Mouse (Mus musculus): ENCODE results near the gene Gm10273. TPM values are rescaled to one million over a fixed set of nuclear protein-coding genes. Genes with fewer than 3 reads are reported as not detected.

The Gm10273 gene
- polyA plus RNA-seq, 1 experiment = 4.5 TPM

GRCm38 (mm10) chr10:59438651-59439050 lies 43.2 kb downstream of the Gm10273 start:
- Histone ChIP-seq H3ac (ENCODE audit: control insufficient read depth, insufficient read length, low read depth) (no peak overlapping the region), H3K79me3 (ENCODE audit: low read depth) (no peaks in the 10 kb centered on the region), H3K36me3 (ENCODE audit: control insufficient read depth, insufficient read depth) (no peaks in the 10 kb centered on the region), H3K4me3 (ENCODE audit: insufficient read depth, poor library complexity, severe bottlenecking) (no peak overlapping the region), H3K79me2 (ENCODE audit: control insufficient read depth, insufficient read depth) (no peaks in the 10 kb centered on the region), H3K27me3 (ENCODE audit: control insufficient read depth, insufficient read depth, insufficient read length) (no peaks in the 10 kb centered on the region)
- no peak for TF ChIP-seq MYOD1 (IDR thresholded peaks at IDR 0.05; ENCODE audit: control insufficient read depth, insufficient read length, low read depth)
- no peak for TF ChIP-seq MYOG (IDR thresholded peaks at IDR 0.05; ENCODE audit: control insufficient read depth, extremely low read depth, insufficient read length)
- TF ChIP-seq CEBPB (IDR thresholded peaks at IDR 0.05; ENCODE audit: low read depth) = no peak
- TF ChIP-seq FOSL1 (IDR thresholded peaks at IDR 0.05; ENCODE audit: insufficient read depth, low read length, poor library complexity, severe bottlenecking) = no peak
- no peak for TF ChIP-seq CTCF (IDR thresholded peaks at IDR 0.05; ENCODE audit: control insufficient read depth, insufficient read depth, insufficient read length)

- Histone ChIP-seq H3K79me3 (ENCODE audit: low read depth) (no peaks in the 10 kb centered on the region), H3K36me3 (ENCODE audit: control insufficient read depth, insufficient read depth) (no peaks in the 10 kb centered on the region), H3ac (ENCODE audit: control insufficient read depth, insufficient read length, low read depth) (no peak overlapping the region), H3K27me3 (ENCODE audit: control insufficient read depth, insufficient read depth, insufficient read length) (no peaks in the 10 kb centered on the region), H3K4me3 (ENCODE audit: insufficient read depth, poor library complexity, severe bottlenecking) (no peak overlapping the region), H3K79me2 (ENCODE audit: control insufficient read depth, insufficient read depth) (no peaks in the 10 kb centered on the region)
- TF ChIP-seq MYOD1 (IDR thresholded peaks at IDR 0.05; ENCODE audit: control insufficient read depth, insufficient read length, low read depth) (no peak), MAX (IDR thresholded peaks at IDR 0.05) (no peak), CEBPB (IDR thresholded peaks at IDR 0.05; ENCODE audit: low read depth) (no peak), USF1 (IDR thresholded peaks at IDR 0.05; ENCODE audit: low read depth) (no peak), FOSL1 (IDR thresholded peaks at IDR 0.05; ENCODE audit: insufficient read depth, low read length, poor library complexity, severe bottlenecking) (no peak), MYOG (IDR thresholded peaks at IDR 0.05; ENCODE audit: control insufficient read depth, extremely low read depth, insufficient read length) (no peak), CTCF (IDR thresholded peaks at IDR 0.05; ENCODE audit: control insufficient read depth, insufficient read depth, insufficient read length) (no peak)
Measured at GRCm38 (mm10) chr10:59439508-59439931, 44.1 kb downstream of the Gm10273 start.

DNA sequence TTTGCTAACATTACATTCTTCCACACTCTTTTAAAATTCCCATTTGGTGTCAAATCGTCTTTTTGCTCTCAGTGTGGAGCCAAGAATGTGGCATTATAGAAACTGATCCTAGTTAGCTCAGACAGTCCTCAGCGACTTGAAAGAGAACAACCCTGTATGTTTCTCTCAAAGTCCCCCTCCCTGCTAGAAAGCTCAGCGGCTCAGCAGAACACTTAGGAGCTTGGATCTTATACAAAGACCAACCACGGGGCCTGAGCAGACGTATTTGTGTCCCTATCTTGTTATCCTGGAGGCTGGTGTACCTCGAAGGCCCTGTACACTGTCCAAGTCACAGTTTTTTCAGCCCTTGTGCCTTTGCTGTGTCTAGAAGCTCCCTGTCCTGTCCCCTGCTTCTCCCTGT lies 44.7 kb downstream of the Gm10273 start:
- H3K4me3 ChIP-seq (ENCODE audit: insufficient read depth, poor library complexity, severe bottlenecking) = no peak overlapping the region
- H3K27me3 ChIP-seq (ENCODE audit: control insufficient read depth, insufficient read depth, insufficient read length) = no peaks in the 10 kb centered on the region
- no peaks in the 10 kb centered on the region for H3K79me2 ChIP-seq (ENCODE audit: control insufficient read depth, insufficient read depth)
- no peaks in the 10 kb centered on the region for H3K36me3 ChIP-seq (ENCODE audit: control insufficient read depth, insufficient read depth)
- H3K79me3 ChIP-seq (ENCODE audit: low read depth) = no peaks in the 10 kb centered on the region
- no peak overlapping the region for H3ac ChIP-seq (ENCODE audit: control insufficient read depth, insufficient read length, low read depth)
- TF ChIP-seq MYOD1 (IDR thresholded peaks at IDR 0.05; ENCODE audit: control insufficient read depth, insufficient read length, low read depth) (no peak), USF1 (IDR thresholded peaks at IDR 0.05; ENCODE audit: low read depth) (no peak), FOSL1 (IDR thresholded peaks at IDR 0.05; ENCODE audit: insufficient read depth, low read length, poor library complexity, severe bottlenecking) (no peak), MAX (IDR thresholded peaks at IDR 0.05) (no peak), CTCF (IDR thresholded peaks at IDR 0.05; ENCODE audit: control insufficient read depth, insufficient read depth, insufficient read length) (no peak), CEBPB (IDR thresholded peaks at IDR 0.05; ENCODE audit: low read depth) (no peak), MYOG (IDR thresholded peaks at IDR 0.05; ENCODE audit: control insufficient read depth, extremely low read depth, insufficient read length) (no peak)

DNA sequence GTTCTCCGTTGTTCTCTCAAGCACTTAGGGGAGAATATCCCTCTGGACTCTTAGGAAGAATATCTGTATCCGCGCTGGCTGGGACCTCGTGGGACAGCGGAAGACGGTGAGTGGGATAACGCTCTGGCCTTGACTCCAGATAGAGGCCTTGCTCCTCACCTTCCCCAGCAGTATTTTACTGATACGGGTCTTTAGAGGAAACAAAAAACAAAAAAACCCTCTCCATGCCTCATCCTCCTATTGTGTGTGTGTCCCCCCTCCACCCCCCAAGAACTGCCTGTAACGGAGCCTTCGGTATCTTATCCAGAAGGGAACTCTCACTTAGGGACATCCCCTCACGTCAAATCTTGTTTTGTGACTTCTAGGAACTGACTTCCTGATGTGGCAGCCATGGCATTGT lies 46.3 kb downstream of the Gm10273 start, which contains the start of gene Oit3:
Gene Oit3, minus strand, starts transcription at position 44 of the 400 bp plus-strand sequence.
- H3K79me3 ChIP-seq (ENCODE audit: low read depth) = no peaks in the 10 kb centered on the region
- no peaks in the 10 kb centered on the region for H3K79me2 ChIP-seq (ENCODE audit: control insufficient read depth, insufficient read depth)
- H3K36me3 ChIP-seq (ENCODE audit: control insufficient read depth, insufficient read depth) = no peaks in the 10 kb centered on the region
- no peak for TF ChIP-seq USF1 (IDR thresholded peaks at IDR 0.05; ENCODE audit: low read depth)
- no peak for TF ChIP-seq MYOD1 (IDR thresholded peaks at IDR 0.05; ENCODE audit: control insufficient read depth, insufficient read length, low read depth)
- TF ChIP-seq CTCF (IDR thresholded peaks at IDR 0.05; ENCODE audit: control insufficient read depth, insufficient read depth, insufficient read length) = no peak
- no peak for TF ChIP-seq MAX (IDR thresholded peaks at IDR 0.05)
- TF ChIP-seq MYOG (IDR thresholded peaks at IDR 0.05; ENCODE audit: control insufficient read depth, extremely low read depth, insufficient read length) = no peak
- TF ChIP-seq CEBPB (IDR thresholded peaks at IDR 0.05; ENCODE audit: low read depth) = no peak
- TF ChIP-seq FOSL1 (IDR thresholded peaks at IDR 0.05; ENCODE audit: insufficient read depth, low read length, poor library complexity, severe bottlenecking) = no peak
- H3K4me3 ChIP-seq (ENCODE audit: insufficient read depth, poor library complexity, severe bottlenecking) = no peak within 1 kb of the TSS
- no peaks in the 10 kb centered on the region for H3K27me3 ChIP-seq (ENCODE audit: control insufficient read depth, insufficient read depth, insufficient read length)
- H3ac ChIP-seq (ENCODE audit: control insufficient read depth, insufficient read length, low read depth) = no peak within 1 kb of the TSS

GRCm38 (mm10) chr10:59443212-59443611 lies 47.8 kb downstream of the Gm10273 start:
- Histone ChIP-seq H3K79me2 (ENCODE audit: control insufficient read depth, insufficient read depth) (no peaks in the 10 kb centered on the region), H3K27me3 (ENCODE audit: control insufficient read depth, insufficient read depth, insufficient read length) (no peaks in the 10 kb centered on the region), H3K4me3 (ENCODE audit: insufficient read depth, poor library complexity, severe bottlenecking) (no peak overlapping the region), H3K36me3 (ENCODE audit: control insufficient read depth, insufficient read depth) (peaks cover 4% of the 10 kb centered on the region), H3K79me3 (ENCODE audit: low read depth) (no peaks in the 10 kb centered on the region), H3ac (ENCODE audit: control insufficient read depth, insufficient read length, low read depth) (no peak overlapping the region)
- TF ChIP-seq MYOD1 (IDR thresholded peaks at IDR 0.05; ENCODE audit: control insufficient read depth, insufficient read length, low read depth) (no peak), USF1 (IDR thresholded peaks at IDR 0.05; ENCODE audit: low read depth) (no peak), FOSL1 (IDR thresholded peaks at IDR 0.05; ENCODE audit: insufficient read depth, low read length, poor library complexity, severe bottlenecking) (no peak)

- H3K4me3 ChIP-seq (ENCODE audit: insufficient read depth, poor library complexity, severe bottlenecking) = no peak overlapping the region
- H3K79me2 ChIP-seq (ENCODE audit: control insufficient read depth, insufficient read depth) = no peaks in the 10 kb centered on the region
- peaks cover 4% of the 10 kb centered on the region for H3K36me3 ChIP-seq (ENCODE audit: control insufficient read depth, insufficient read depth)
- H3ac ChIP-seq (ENCODE audit: control insufficient read depth, insufficient read length, low read depth) = no peak overlapping the region
- H3K27me3 ChIP-seq (ENCODE audit: control insufficient read depth, insufficient read depth, insufficient read length) = no peaks in the 10 kb centered on the region
- TF ChIP-seq CEBPB (IDR thresholded peaks at IDR 0.05; ENCODE audit: low read depth) (no peak), CTCF (IDR thresholded peaks at IDR 0.05; ENCODE audit: control insufficient read depth, insufficient read depth, insufficient read length) (no peak), FOSL1 (IDR thresholded peaks at IDR 0.05; ENCODE audit: insufficient read depth, low read length, poor library complexity, severe bottlenecking) (no peak), MYOG (IDR thresholded peaks at IDR 0.05; ENCODE audit: control insufficient read depth, extremely low read depth, insufficient read length) (no peak), MYOD1 (IDR thresholded peaks at IDR 0.05; ENCODE audit: control insufficient read depth, insufficient read length, low read depth) (no peak), MAX (IDR thresholded peaks at IDR 0.05) (no peak), USF1 (IDR thresholded peaks at IDR 0.05; ENCODE audit: low read depth) (no peak)
- H3K79me3 ChIP-seq (ENCODE audit: low read depth) = no peaks in the 10 kb centered on the region
Measured at GRCm38 (mm10) chr10:59444106-59444505, 48.7 kb downstream of the Gm10273 start.

All from C2C12 (cell line).